Mouse (Mus musculus) erythroid progenitor cell, adult 5-6 weeks (primary cell): ENCODE results near the gene Axl. TPM values are rescaled to one million over a fixed set of nuclear protein-coding genes. Genes with fewer than 3 reads are reported as not detected.

Experiments used
- ATAC-seq: replicated peaks from 2 replicates; pipeline ENCODE4 v1.8.0; 2016; ENCODE audit warnings: moderate number of reproducible peaks, mild to moderate bottlenecking, moderate TSS enrichment, inconsistent platforms; ENCODE audit not compliant: poor library complexity, low FRiP score, severe bottlenecking
- total RNA-seq, 2 experiments: library from RNA; stranded (forward) in 1 of 2; stranded (reverse) in 1 of 2; fragments of 150-400 nt in 1 of 2; fragments of 186-747, 209-891 nt in 1 of 2; gene quantifications; 2 replicates each; pipeline versions ENCODE4 v1.2.3 to v1.2.4; 2015 to 2017; ENCODE audit warnings: low replicate concordance in 2 of 2

Gene Axl
- total RNA-seq, 2 experiments from 2014 or later = 27.2 to 61.6 TPM

DNA sequence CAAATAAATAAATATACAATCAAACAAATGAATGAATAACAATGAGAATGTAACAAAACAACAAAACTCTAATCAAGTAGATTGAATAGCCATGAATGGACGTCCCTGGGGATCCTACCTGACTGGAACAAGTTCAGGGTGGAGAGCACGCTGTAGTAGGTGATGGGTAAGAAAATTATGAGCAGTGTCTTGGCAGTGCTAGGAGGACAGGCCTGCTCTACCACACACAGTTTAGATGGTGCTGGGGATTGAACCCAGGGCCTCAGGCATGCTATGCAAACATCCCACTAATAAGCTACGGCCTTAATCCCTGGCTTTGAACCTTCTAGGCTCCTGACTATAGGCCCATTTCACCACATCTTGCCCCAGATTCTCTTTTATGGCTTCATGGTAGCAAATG, 71.0 kb downstream of the Axl start:
- no peak for ATAC-seq

DNA sequence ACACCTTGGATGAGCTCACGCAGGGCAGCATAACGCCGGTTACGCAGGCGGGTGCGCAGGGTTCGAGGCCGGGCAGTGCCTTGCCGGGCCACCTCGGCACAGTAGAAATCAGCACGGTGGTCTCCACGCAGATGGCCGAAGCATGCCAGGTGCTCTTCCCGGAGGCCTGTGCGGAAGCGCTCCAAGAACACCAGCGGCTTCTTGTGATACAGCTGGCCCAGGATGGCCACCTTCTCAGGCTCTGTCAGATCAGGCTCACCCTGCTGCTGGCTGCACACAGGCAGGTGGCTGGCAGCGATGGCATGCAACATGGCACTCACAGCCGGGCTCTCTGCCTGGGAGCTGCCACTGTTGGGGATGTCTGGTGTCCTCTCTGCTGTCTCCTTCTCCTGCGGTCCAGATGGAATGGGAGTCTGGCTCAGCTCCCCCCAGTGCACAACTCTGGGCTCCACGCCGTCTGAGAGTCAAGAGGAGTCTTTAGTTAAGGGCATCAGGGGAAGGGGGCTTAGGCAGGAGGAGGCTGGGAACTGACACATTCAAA, 72.7 kb downstream of the Axl start:
- ATAC-seq = no peak

DNA sequence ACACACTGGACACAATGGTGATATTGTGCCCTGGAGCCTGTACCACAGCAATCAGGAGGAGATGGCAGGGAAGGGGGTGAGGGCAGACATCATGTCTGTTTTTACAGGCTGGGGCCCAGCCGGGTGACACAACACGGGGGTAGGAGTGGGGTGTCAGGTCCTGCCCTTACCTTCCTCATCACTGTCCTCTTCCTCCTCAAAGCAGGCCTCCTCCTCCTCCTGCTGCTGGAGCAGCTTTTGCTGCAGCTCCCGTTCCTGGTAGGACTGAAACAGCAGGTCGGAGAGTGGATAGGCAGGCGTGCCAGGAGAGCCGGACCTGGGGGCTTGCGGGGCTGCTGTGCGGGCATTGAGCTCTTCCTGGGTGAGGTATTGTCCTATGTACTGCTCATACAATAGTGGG, 73.9 kb downstream of the Axl start:
- no peak for ATAC-seq

DNA sequence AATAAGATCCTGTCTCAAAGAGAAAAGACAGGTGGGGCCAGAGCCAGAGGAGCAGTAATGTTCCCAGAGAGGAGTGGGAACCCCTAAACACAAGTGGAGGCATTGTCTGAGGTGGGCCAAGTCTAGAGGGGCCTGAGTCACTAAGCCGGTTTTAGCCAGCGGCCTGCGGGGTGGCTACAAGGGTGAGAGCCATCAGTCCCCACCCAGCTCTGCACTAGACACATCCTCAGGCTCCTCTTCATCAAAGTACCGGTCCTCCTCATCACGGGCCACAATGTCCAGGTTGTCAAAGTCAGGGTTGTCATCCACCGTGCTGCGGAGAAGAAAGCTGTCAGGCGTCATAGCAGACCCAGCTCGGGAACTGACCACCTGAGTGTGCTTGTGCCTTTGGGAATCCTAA, 75.7 kb downstream of the Axl start:
- ATAC-seq = no peak

DNA sequence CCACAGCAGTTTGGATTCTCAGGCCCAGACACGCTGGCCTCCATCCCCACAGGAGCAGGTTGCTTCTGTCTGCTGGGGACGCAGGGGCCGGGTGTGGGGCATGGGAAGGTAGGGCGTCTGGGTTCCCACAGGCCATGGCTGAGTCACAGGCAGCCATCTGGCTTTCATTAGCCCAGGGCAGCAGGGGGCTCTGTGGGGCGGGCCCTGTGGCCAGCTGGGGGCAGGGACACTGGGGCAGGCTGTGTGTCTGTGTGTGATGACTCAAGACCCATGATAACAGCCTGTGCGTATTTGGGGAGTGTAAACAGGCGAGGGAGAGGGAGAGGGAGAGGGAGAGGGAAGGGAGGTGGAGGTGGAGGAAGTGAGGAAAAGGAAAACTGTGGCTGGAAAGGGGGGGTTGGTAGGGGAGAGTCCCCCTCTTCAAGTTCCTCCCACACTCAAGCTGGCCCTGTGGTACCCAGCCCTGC, 76.7 kb downstream of the Axl start:
- no peak for ATAC-seq

DNA sequence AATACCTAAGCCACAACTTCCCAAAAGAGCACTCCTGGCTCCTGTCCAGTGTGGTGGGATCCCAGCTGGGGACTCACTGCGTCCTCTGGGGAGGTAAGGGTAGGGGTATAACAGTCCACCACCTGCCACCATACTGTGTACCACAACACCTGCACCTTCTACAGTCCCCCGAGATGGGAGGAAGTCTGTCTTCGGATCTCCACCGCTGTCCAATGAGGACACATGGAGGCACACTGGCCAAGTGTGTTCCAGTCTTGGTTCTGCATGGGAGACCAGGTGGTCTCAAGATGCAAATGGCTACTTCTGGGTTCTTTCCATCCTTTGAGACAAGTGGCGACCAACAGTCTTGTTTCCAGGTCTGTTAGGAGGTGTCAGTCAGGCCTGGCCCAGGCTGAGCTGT, 77.3 kb downstream of the Axl start:
- ATAC-seq = no peak

DNA sequence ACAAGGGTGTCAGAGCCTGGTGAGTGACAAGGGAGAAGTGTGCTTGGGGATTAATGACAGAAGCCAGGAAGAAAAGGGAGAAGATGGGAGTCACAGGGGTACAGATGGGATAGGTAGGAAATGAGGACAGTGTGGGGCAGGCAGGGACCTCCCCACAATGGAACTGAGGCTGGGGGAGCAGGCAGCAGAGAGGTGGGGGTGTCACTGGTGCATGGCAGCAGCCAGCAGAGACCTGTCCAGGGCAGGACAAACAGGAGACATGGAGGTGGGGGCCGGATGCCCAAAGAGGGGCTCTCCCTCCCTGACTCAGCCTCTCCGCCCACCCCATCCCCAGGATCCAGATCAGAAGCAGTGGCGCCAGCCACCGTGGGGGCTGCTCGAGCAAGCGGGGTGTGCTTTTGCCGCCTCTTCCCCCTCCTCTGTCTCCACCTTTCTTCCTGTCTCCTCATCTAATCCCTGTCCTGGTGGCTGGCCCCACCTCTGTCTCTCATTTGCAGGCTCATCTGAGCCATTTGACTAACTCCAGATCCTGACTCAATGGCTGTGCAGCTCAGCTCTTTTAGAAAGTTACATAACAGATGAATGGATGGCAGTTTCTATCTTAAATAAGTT, 77.9 kb downstream of the Axl start:
- ATAC-seq = no peak

- ATAC-seq = no peak
These were observed 78.5 kb downstream of the Axl start for GRCm38 (mm10) chr7:25709961-25710360.

DNA sequence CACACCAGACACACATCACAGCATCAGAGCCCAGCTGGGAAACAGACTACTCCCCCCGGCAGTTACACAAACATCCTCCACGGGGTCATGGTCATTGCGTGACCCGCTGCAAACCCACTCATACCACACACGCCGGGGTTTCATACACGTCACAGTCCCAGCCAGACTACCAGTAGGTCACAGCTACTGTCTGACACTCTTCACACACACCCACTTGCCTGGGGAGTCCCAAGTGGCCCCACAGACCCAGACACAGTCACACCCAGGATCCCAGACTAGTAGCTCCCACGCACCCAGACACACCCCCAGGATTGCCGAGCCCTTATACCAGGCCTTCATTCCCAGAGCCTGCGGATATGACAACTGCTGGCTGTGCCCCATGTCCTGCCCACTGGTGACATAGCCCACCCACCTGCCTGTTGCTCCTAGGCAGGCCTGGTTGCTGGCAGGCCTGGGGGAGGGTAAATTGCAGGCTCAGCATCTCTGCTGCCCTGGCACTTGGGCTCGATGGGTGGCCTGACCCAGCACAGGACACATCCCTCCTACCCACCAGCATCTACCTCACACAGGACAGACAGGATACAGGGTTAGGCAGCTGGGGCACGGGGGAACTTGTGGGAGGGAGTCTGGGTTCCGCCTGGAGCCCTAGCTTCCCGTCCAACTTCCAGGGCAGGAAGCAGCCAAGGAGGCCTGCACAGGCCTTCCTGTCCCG, 80.8 kb downstream of the Axl start:
- ATAC-seq = no peak

Other genes with a start within 250 kb of the Axl start
- not detected in 2 replicates for gene Ceacam2, start 248.8 kb downstream of the Axl start, total RNA-seq (2015; ENCODE audit: low replicate concordance)
- not detected in 2 replicates for gene Ceacam2, start 248.8 kb downstream of the Axl start, total RNA-seq (2017; ENCODE audit: low replicate concordance)
- not detected in 2 replicates for gene Erich4, start 172.8 kb downstream of the Axl start, total RNA-seq (2015; ENCODE audit: low replicate concordance)
- not detected in 2 replicates for gene Erich4, start 172.8 kb downstream of the Axl start, total RNA-seq (2017; ENCODE audit: low replicate concordance)
- gene Dmac2, start 169.3 kb downstream of the Axl start, total RNA-seq (2015; ENCODE audit: low replicate concordance) = 3.4 and 7.9 TPM in 2 replicates
- gene Dmac2, start 169.3 kb downstream of the Axl start, total RNA-seq (2017; ENCODE audit: low replicate concordance) = 3.0 and 8.5 TPM in 2 replicates
- 2.5 and 3.8 TPM in 2 replicates for gene B3gnt8, start 162.1 kb downstream of the Axl start, total RNA-seq (2015; ENCODE audit: low replicate concordance)
- gene B3gnt8, start 162.1 kb downstream of the Axl start, total RNA-seq (2017; ENCODE audit: low replicate concordance) = 1.7 and 2.4 TPM in 2 replicates
- 6.7 and 10.5 TPM in 2 replicates for gene Bckdha, start 129.7 kb downstream of the Axl start, total RNA-seq (2015; ENCODE audit: low replicate concordance)
- 3.2 and 11.4 TPM in 2 replicates for gene Bckdha, start 129.7 kb downstream of the Axl start, total RNA-seq (2017; ENCODE audit: low replicate concordance)
- gene Exosc5, start 129.5 kb downstream of the Axl start, total RNA-seq (2015; ENCODE audit: low replicate concordance) = 16.2 and 23.1 TPM in 2 replicates
- 4.9 and 11.7 TPM in 2 replicates for gene Exosc5, start 129.5 kb downstream of the Axl start, total RNA-seq (2017; ENCODE audit: low replicate concordance)
- gene Tmem91, start 113.5 kb downstream of the Axl start, total RNA-seq (2015; ENCODE audit: low replicate concordance) = not detected in 2 replicates
- 4.2 TPM in 1 of 2 replicates, not detected in the other for gene Tmem91, start 113.5 kb downstream of the Axl start, total RNA-seq (2017; ENCODE audit: low replicate concordance)
- gene B9d2, start 107.9 kb downstream of the Axl start, total RNA-seq (2015; ENCODE audit: low replicate concordance) = 8.4 and 8.6 TPM in 2 replicates
- gene B9d2, start 107.9 kb downstream of the Axl start, total RNA-seq (2017; ENCODE audit: low replicate concordance) = 2.1 and 10.1 TPM in 2 replicates
- 72.4 and 95.2 TPM in 2 replicates for gene Tgfb1, start 101.7 kb downstream of the Axl start, total RNA-seq (2015; ENCODE audit: low replicate concordance)
- 15.0 and 19.8 TPM in 2 replicates for gene Tgfb1, start 101.7 kb downstream of the Axl start, total RNA-seq (2017; ENCODE audit: low replicate concordance)
- gene Ccdc97, start 69.6 kb downstream of the Axl start, total RNA-seq (2015; ENCODE audit: low replicate concordance) = 28.1 and 29.9 TPM in 2 replicates
- 13.9 and 34.8 TPM in 2 replicates for gene Ccdc97, start 69.6 kb downstream of the Axl start, total RNA-seq (2017; ENCODE audit: low replicate concordance)
- 186 and 195 TPM in 2 replicates for gene Hnrnpul1, start 33.9 kb downstream of the Axl start, total RNA-seq (2015; ENCODE audit: low replicate concordance)
- 179 and 256 TPM in 2 replicates for gene Hnrnpul1, start 33.9 kb downstream of the Axl start, total RNA-seq (2017; ENCODE audit: low replicate concordance)
- not detected in 2 replicates for gene Cyp2s1, start 28.2 kb upstream of the Axl start, total RNA-seq (2015; ENCODE audit: low replicate concordance)
- not detected in 2 replicates for gene Cyp2s1, start 28.2 kb upstream of the Axl start, total RNA-seq (2017; ENCODE audit: low replicate concordance)
- gene Cyp2b10, start 108.9 kb upstream of the Axl start, total RNA-seq (2015; ENCODE audit: low replicate concordance) = not detected in 2 replicates
- not detected in 2 replicates for gene Cyp2b10, start 108.9 kb upstream of the Axl start, total RNA-seq (2017; ENCODE audit: low replicate concordance)